ENCODE assay signal across 12 mouse cellular contexts in genomic region chr6:31339948-31340250, GRCm38 (mm10). TPM values are rescaled to one million over a fixed set of nuclear protein-coding genes. Genes with fewer than 3 reads are reported as not detected.
DNase-seq lines count a peak whose midpoint lies in the region; ATAC-seq lines count a peak whose summit lies in the region.
"Had no signal": no experiment of that assay in that cellular context is flagged by ENCODE, and none has a peak within 500 bp of the region (broad histone marks: within the 10 kb centered on the region; RNA-seq: fewer than 3 reads in every experiment).

No protein-coding gene starts in this region.

- no peak for ATAC-seq in midbrain, embryonic 13.5 days
- no peak for ATAC-seq in hindbrain, embryonic 16.5 days
- ATAC-seq in stomach, embryonic 14.5 days (ENCODE audit: insufficient number of reproducible peaks, insufficient read depth, low FRiP score, low read depth): 0 out of 2 replicates have a peak, but pooled peaks have one; percentile 37

- H3K4me3 ChIP-seq in midbrain, embryonic 13.5 days (replicated peaks): no peak overlapping the region
- no peak overlapping the region for H3K4me3 ChIP-seq in midbrain, embryonic 10.5 days
- H3K4me3 ChIP-seq in hindbrain, embryonic 16.5 days (ENCODE audit: low read length): no peak overlapping the region
- H3K4me3 ChIP-seq in stomach, embryonic 14.5 days (ENCODE audit: low read depth, low read length): no peak overlapping the region
- H3K4me3 ChIP-seq: forebrain, embryonic 10.5 days; limb, embryonic 12.5 days; lung, embryonic 15.5 days had no signal

- no peaks in the 10 kb centered on the region for H3K36me3 ChIP-seq in midbrain, embryonic 13.5 days
- no peaks in the 10 kb centered on the region for H3K36me3 ChIP-seq in midbrain, embryonic 10.5 days
- no peaks in the 10 kb centered on the region for H3K36me3 ChIP-seq in hindbrain, embryonic 16.5 days (ENCODE audit: control insufficient read depth, insufficient read depth, low read length)
- H3K36me3 ChIP-seq in stomach, embryonic 14.5 days (ENCODE audit: control insufficient read depth, insufficient read depth, low read length): no peaks in the 10 kb centered on the region
- H3K36me3 ChIP-seq: forebrain, embryonic 10.5 days; limb, embryonic 12.5 days; lung, embryonic 15.5 days had no signal

- WGBS in midbrain, embryonic 13.5 days: 31% methylated on average over 1 of the region's 1 CpGs
- 60% methylated on average over 1 of the region's 1 CpGs for WGBS in midbrain, embryonic 10.5 days
- WGBS in hindbrain, embryonic 16.5 days: 25% methylated on average over 1 of the region's 1 CpGs
- WGBS in stomach, embryonic 14.5 days: 13% methylated on average over 1 of the region's 1 CpGs

- H3K4me2 ChIP-seq in midbrain, embryonic 13.5 days (replicated peaks): no peak overlapping the region
- H3K4me2 ChIP-seq in hindbrain, embryonic 16.5 days (ENCODE audit: low read length): no peak overlapping the region
- H3K4me2 ChIP-seq in stomach, embryonic 14.5 days (replicated peaks; ENCODE audit: low read depth, low read length): no peak overlapping the region
- H3K4me2 ChIP-seq: limb, embryonic 12.5 days; lung, embryonic 15.5 days had no signal

- H3K9me3 ChIP-seq in midbrain, embryonic 13.5 days: no peaks in the 10 kb centered on the region
- H3K9me3 ChIP-seq in midbrain, embryonic 10.5 days (replicated peaks): no peaks in the 10 kb centered on the region
- no peaks in the 10 kb centered on the region for H3K9me3 ChIP-seq in hindbrain, embryonic 16.5 days (ENCODE audit: control insufficient read depth, low read length)
- no peaks in the 10 kb centered on the region for H3K9me3 ChIP-seq in stomach, embryonic 14.5 days (ENCODE audit: control insufficient read depth, low read depth, low read length)
- H3K9me3 ChIP-seq: forebrain, embryonic 10.5 days; limb, embryonic 12.5 days; lung, embryonic 15.5 days had no signal

- no peaks in the 10 kb centered on the region for H3K27me3 ChIP-seq in midbrain, embryonic 13.5 days
- H3K27me3 ChIP-seq in midbrain, embryonic 10.5 days (ENCODE audit: low read depth, poor library complexity, severe bottlenecking): no peaks in the 10 kb centered on the region
- H3K27me3 ChIP-seq in hindbrain, embryonic 16.5 days (replicated peaks; ENCODE audit: control insufficient read depth, insufficient read depth, low read length): no peaks in the 10 kb centered on the region
- no peaks in the 10 kb centered on the region for H3K27me3 ChIP-seq in stomach, embryonic 14.5 days (ENCODE audit: control insufficient read depth, insufficient read depth, low read length)
- H3K27me3 ChIP-seq: limb, embryonic 12.5 days; lung, embryonic 15.5 days had no signal

- H3K27ac ChIP-seq in midbrain, embryonic 13.5 days: peak overlapping the region; percentile 52
- H3K27ac ChIP-seq in midbrain, embryonic 10.5 days (replicated peaks): no peak overlapping the region
- H3K27ac ChIP-seq in hindbrain, embryonic 16.5 days (ENCODE audit: low read depth, low read length): peak overlapping the region; percentile 55
- H3K27ac ChIP-seq in stomach, embryonic 14.5 days (ENCODE audit: low read length): no peak overlapping the region
- H3K27ac ChIP-seq: forebrain, embryonic 10.5 days; limb, embryonic 12.5 days; lung, embryonic 15.5 days had no signal

- DNase-seq in heart, adult 9 months (ENCODE audit: low spot score in 2 of 2): peak; percentile 37 to 56
- no peak for DNase-seq in heart, adult 8-10 months (ENCODE audit: low spot score)
- DNase-seq in midbrain, embryonic 10.5 days (ENCODE audit: low spot score): no peak
- DNase-seq in cerebellum, postnatal 36 days: no peak
- no peak for DNase-seq in T-cell, adult 2 months (ENCODE audit: low spot score)
- DNase-seq: cerebellum, adult 8-10 months had no signal

- peaks cover 13% of the 10 kb centered on the region for H3K4me1 ChIP-seq in midbrain, embryonic 13.5 days (replicated peaks)
- H3K4me1 ChIP-seq in midbrain, embryonic 10.5 days: 0 out of 2 replicates have a peak, but pooled peaks cover 8% of the 10 kb centered on the region
- H3K4me1 ChIP-seq in hindbrain, embryonic 16.5 days (ENCODE audit: control insufficient read depth, insufficient read depth, low read depth, low read length): peaks cover 10% of the 10 kb centered on the region
- H3K4me1 ChIP-seq in stomach, embryonic 14.5 days (ENCODE audit: control insufficient read depth, insufficient read depth, low read length): no peaks in the 10 kb centered on the region

- no peak overlapping the region for H3K9ac ChIP-seq in midbrain, embryonic 13.5 days (replicated peaks)
- no peak overlapping the region for H3K9ac ChIP-seq in hindbrain, embryonic 16.5 days (ENCODE audit: low read depth, low read length)
- H3K9ac ChIP-seq in stomach, embryonic 14.5 days (replicated peaks; ENCODE audit: low read depth, low read length): no peak overlapping the region
- H3K9ac ChIP-seq: limb, embryonic 12.5 days; lung, embryonic 15.5 days had no signal

RNA-seq across cellular contexts. Expression of gene Mkln1, which starts 58.6 kb away (rescaled TPM):
- 100 to 1,000 TPM; 145 to 175 (median 158) TPM for total RNA-seq in heart, adult 8-10 months (2022)
- 155 and 167 TPM in 2 replicates for polyA plus RNA-seq in midbrain, embryonic 13.5 days (2015; fragmentation: Nextera tagmentation; extraction: Ambion mirVana)
- 221 and 226 TPM in 2 replicates for polyA plus RNA-seq in midbrain, embryonic 10.5 days (2016; fragmentation: Nextera tagmentation; extraction: Ambion mirVana)
- 119 and 123 TPM in 2 replicates for polyA plus RNA-seq in hindbrain, embryonic 16.5 days (2015; fragmentation: Nextera tagmentation; extraction: Ambion mirVana)
- polyA plus RNA-seq in stomach, embryonic 14.5 days (2014; fragmentation: Nextera tagmentation; extraction: Ambion mirVana): 178 and 186 TPM in 2 replicates

Comparison
In these comparisons a context has a peak if more than half of its experiments do, and no peak if none do; other contexts are left out.
1. DNase-seq: peak in heart, adult 9 months (2 of 2); none in heart, adult 8-10 months (single experiment), midbrain, embryonic 10.5 days (single experiment), cerebellum, postnatal 36 days (0 of 2) and T-cell, adult 2 months (single experiment).
2. H3K27ac ChIP-seq: peak in midbrain, embryonic 13.5 days (single experiment) and hindbrain, embryonic 16.5 days (single experiment); none in midbrain, embryonic 10.5 days (single experiment) and stomach, embryonic 14.5 days (single experiment).